8 mouse cellular contexts compared by ENCODE assay signal in genomic region chr19:46499836-46500580, GRCm38 (mm10). TPM values are rescaled to one million over a fixed set of nuclear protein-coding genes. Genes with fewer than 3 reads are reported as not detected.
A peak's percentile ranks its signal among the peaks of the same experiment; 100 is the strongest.
DNase-seq lines count a peak whose midpoint lies in the region; ATAC-seq lines count a peak whose summit lies in the region.

No protein-coding gene starts in this region.

- H3K4me1 ChIP-seq in hindbrain, embryonic 16.5 days (ENCODE audit: control insufficient read depth, insufficient read depth, low read depth, low read length), result peaks cover 9% of the 10 kb centered on the region

- H3K27ac ChIP-seq in hindbrain, embryonic 16.5 days (ENCODE audit: low read depth, low read length), result peak overlapping the region; percentile 100
- H3K27ac ChIP-seq in macrophage, result peak overlapping the region; percentile 89

- H3K36me3 ChIP-seq in hindbrain, embryonic 16.5 days (ENCODE audit: control insufficient read depth, insufficient read depth, low read length), result no peaks in the 10 kb centered on the region
- H3K36me3 ChIP-seq in macrophage (ENCODE audit: inconsistent target), result no peaks in the 10 kb centered on the region

- no peaks in the 10 kb centered on the region for H3K27me3 ChIP-seq in hindbrain, embryonic 16.5 days (replicated peaks; ENCODE audit: control insufficient read depth, insufficient read depth, low read length)

- peak overlapping the region; percentile 99 for H3K4me3 ChIP-seq in hindbrain, embryonic 16.5 days (ENCODE audit: low read length)
- peak overlapping the region; percentile 58 for H3K4me3 ChIP-seq in macrophage (ENCODE audit: inconsistent target)

- peak overlapping the region; percentile 97 for H3K9ac ChIP-seq in hindbrain, embryonic 16.5 days (ENCODE audit: low read depth, low read length)

- H3K4me2 ChIP-seq in hindbrain, embryonic 16.5 days (ENCODE audit: low read length), result peak overlapping the region; percentile 98

- DNase-seq in WW6 (ENCODE audit: low read depth, low spot score), result peak; percentile 98
- DNase-seq in cerebellum, postnatal 4 days (ENCODE audit: low spot score in 2 of 2), result peak; percentile 66 to 94
- DNase-seq in gastrocnemius, adult 18-20 months (ENCODE audit: low spot score), result peak; percentile 99
- DNase-seq in left cerebral cortex, adult 18-20 months (ENCODE audit: low spot score in 2 of 2), result peak; percentile 91 to 94
- peak; percentile 99 for DNase-seq in right cerebral cortex, adult 18-20 months
- peak; percentile 74 for DNase-seq in urinary bladder, postnatal 10 days (ENCODE audit: low spot score)

- WGBS in hindbrain, embryonic 16.5 days, result under 1% methylated on average over 43 of the region's 52 CpGs
- 2% methylated on average over 33 of the region's 52 CpGs for WGBS in macrophage (ENCODE audit: missing documents)

- no peaks in the 10 kb centered on the region for H3K9me3 ChIP-seq in hindbrain, embryonic 16.5 days (ENCODE audit: control insufficient read depth, low read length)

- ATAC-seq in hindbrain, embryonic 16.5 days, result peak; percentile 90

- H3K79me2 ChIP-seq in macrophage (ENCODE audit: inconsistent target), result peaks cover 25% of the 10 kb centered on the region

RNA-seq across cellular contexts. Expression of gene Trim8, which starts 1.5 kb away (rescaled TPM):
- total RNA-seq in gastrocnemius, adult 18-20 months (2021), result 10 to 100 TPM; 17.6 to 22.5 TPM
- 23.4 and 27.6 TPM in 2 replicates for polyA plus RNA-seq in hindbrain, embryonic 16.5 days (2015; fragmentation: Nextera tagmentation; extraction: Ambion mirVana)
- total RNA-seq in left cerebral cortex, adult 18-20 months (2021), result 100 to 1,000 TPM; 119 to 120 TPM
- 10 to 100 TPM; 15.9 to 99.6 (median 53.2) TPM for total RNA-seq in macrophage (2018; cell fraction: chromatin; rRNA removed)
- total RNA-seq in macrophage (2018; cell fraction: cytosol; rRNA removed), result 100 to 1,000 TPM in 1 of 26 experiments, 10 to 100 TPM in 25; 25.7 to 101 (median 73.3) TPM
- total RNA-seq in macrophage (2018; cell fraction: nucleus; rRNA removed), result 100 to 1,000 TPM in 4 of 26 experiments, 10 to 100 TPM in 22; 24.4 to 126 (median 65.5) TPM
- 33.5 to 58.8 TPM (median 46.5 TPM) in 3 replicates for polyA plus RNA-seq in macrophage (2018)

Comparison
In these comparisons a context has a peak if more than half of its experiments do, and no peak if none do; other contexts are left out.
1. Peak in every context shown above with its lines: DNase-seq, ATAC-seq, H3K4me3 ChIP-seq and H3K27ac ChIP-seq.
2. RNA of gene Trim8, which starts 1.5 kb away (total RNA-seq): 119 to 120 TPM in left cerebral cortex, adult 18-20 months; 17.6 to 22.5 TPM in gastrocnemius, adult 18-20 months; every median in the first group is over 4 times any median in the second.